Mouse (Mus musculus): ENCODE measurements at regions not wholly inside any gene's neighbourhood (a gene's known extent, or its start where the extent isn't known, plus 50 kb on each side); places are given as distances from the start of the nearest gene placed in this dataset.

DNA sequence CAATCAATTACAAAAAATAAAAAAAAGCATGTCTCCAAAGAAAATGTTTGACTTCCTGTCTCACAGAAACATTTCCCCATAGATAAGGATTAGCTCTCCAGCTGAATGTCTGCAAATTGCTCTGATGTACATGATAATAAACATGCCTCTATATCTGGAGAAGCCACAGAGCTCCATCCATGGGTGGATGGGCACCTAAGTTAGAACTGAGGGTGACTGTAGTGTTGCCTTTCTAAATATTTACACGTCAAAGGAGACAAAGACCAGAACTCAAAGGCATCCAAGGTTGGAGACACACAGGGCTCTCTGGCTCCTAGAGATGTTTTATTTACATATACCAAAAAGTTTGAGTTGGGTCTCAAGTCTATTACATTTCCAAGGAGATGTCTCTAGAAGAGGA lies 427.1 kb upstream of the Map3k7 start:
- Histone ChIP-seq H3K27me3 (ENCODE audit: control insufficient read depth, insufficient read depth, low read length) (no peaks in the 10 kb centered on the region), H3K9ac (ENCODE audit: low read depth, low read length) (no peak overlapping the region), H3K4me1 (ENCODE audit: control insufficient read depth, insufficient read depth, low read length) (no peaks in the 10 kb centered on the region), H3K36me3 (ENCODE audit: control insufficient read depth, insufficient read depth, low read length) (no peaks in the 10 kb centered on the region), H3K4me3 (ENCODE audit: insufficient read depth, low read depth, low read length) (no peak overlapping the region), H3K79me2 (ENCODE audit: control insufficient read depth, insufficient read depth, low read length) (no peaks in the 10 kb centered on the region), H3K27ac (replicated peaks; ENCODE audit: insufficient read depth, low read depth, low read length) (no peak overlapping the region)
- TF ChIP-seq POLR2A (IDR thresholded peaks at IDR 0.05; ENCODE audit: extremely low read depth, insufficient read depth, low read length) (no peak), CTCF (IDR thresholded peaks at IDR 0.05; ENCODE audit: low read depth, low read length) (no peak)
- WGBS = 49% methylated on average over 1 of the region's 1 CpGs
- DNase-seq (ENCODE audit: extremely low read depth, low read depth, low spot score) = no peak

DNA sequence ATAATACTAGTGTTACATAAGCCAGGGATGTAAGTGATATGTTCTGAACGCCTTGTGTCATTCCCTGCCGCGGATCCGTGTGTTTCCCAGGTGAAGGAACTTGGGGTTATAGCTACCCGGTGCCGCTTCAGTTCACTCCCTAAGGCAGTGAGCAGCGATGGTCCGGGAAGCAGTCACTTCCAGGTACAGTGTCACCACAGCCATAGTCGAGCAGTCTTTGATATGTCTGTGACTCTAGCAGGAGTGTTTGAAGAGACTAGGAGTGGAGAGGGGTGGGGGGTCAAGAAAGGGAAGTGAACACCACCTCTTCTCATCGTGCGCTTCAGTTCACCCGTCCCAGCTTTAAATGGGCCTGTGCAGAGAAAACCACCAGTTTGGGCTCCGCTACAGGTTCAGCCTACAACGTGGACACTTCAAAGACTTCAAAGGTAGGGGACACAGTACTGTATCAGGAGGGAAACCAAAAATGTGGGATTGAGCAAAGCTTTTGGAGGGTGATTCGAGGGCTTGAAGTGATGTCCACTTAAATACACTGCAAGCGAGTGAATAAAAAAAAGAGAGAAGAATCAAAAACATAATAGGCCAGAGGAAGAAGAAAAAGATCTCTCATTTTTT lies 410.0 kb upstream of the Map3k7 start:
- no peak overlapping the region for H3K9ac ChIP-seq (ENCODE audit: low read depth, low read length)
- no peak overlapping the region for H3K27ac ChIP-seq (replicated peaks; ENCODE audit: insufficient read depth, low read depth, low read length)
- H3K79me2 ChIP-seq (ENCODE audit: control insufficient read depth, insufficient read depth, low read length) = no peaks in the 10 kb centered on the region
- 87% methylated on average over 16 of the region's 16 CpGs for WGBS
- H3K4me1 ChIP-seq (ENCODE audit: control insufficient read depth, insufficient read depth, low read length) = no peaks in the 10 kb centered on the region
- H3K4me3 ChIP-seq (ENCODE audit: insufficient read depth, low read depth, low read length) = no peak overlapping the region
- H3K27me3 ChIP-seq (ENCODE audit: control insufficient read depth, insufficient read depth, low read length) = no peaks in the 10 kb centered on the region
- no peak for DNase-seq (ENCODE audit: extremely low read depth, low read depth, low spot score)
- H3K36me3 ChIP-seq (ENCODE audit: control insufficient read depth, insufficient read depth, low read length) = no peaks in the 10 kb centered on the region
- no peak for TF ChIP-seq POLR2A (IDR thresholded peaks at IDR 0.05; ENCODE audit: extremely low read depth, insufficient read depth, low read length)
- no peak for TF ChIP-seq CTCF (IDR thresholded peaks at IDR 0.05; ENCODE audit: low read depth, low read length)

DNA sequence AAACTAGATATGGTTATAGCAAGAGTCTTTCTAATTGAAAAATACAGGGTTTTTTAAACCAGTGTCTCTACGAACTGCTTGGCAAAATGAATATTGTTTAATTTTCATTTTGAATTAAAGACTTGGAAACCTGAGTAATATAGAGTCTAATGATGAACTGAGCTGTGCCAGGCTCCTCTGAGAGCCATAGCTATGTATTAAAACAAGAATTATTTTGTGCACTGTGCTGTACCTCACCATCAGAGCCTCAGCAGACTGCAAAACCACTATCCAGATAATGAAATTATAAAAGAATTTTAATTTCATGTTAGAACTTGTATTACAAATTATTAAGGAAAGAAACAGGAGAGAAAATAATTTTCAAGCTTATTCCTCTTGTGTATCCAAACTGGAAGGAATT lies 408.8 kb upstream of the Map3k7 start:
- no peaks in the 10 kb centered on the region for H3K27me3 ChIP-seq (ENCODE audit: control insufficient read depth, insufficient read depth, low read length)
- no peak for DNase-seq (ENCODE audit: extremely low read depth, low read depth, low spot score)
- TF ChIP-seq CTCF (IDR thresholded peaks at IDR 0.05; ENCODE audit: low read depth, low read length) = no peak
- no peak for TF ChIP-seq POLR2A (IDR thresholded peaks at IDR 0.05; ENCODE audit: extremely low read depth, insufficient read depth, low read length)
- H3K36me3 ChIP-seq (ENCODE audit: control insufficient read depth, insufficient read depth, low read length) = no peaks in the 10 kb centered on the region
- no peak overlapping the region for H3K27ac ChIP-seq (replicated peaks; ENCODE audit: insufficient read depth, low read depth, low read length)
- no peak overlapping the region for H3K4me3 ChIP-seq (ENCODE audit: insufficient read depth, low read depth, low read length)
- H3K4me1 ChIP-seq (ENCODE audit: control insufficient read depth, insufficient read depth, low read length) = no peaks in the 10 kb centered on the region
- no peaks in the 10 kb centered on the region for H3K79me2 ChIP-seq (ENCODE audit: control insufficient read depth, insufficient read depth, low read length)
- 83% methylated on average over 1 of the region's 1 CpGs for WGBS
- no peak overlapping the region for H3K9ac ChIP-seq (ENCODE audit: low read depth, low read length)

DNA sequence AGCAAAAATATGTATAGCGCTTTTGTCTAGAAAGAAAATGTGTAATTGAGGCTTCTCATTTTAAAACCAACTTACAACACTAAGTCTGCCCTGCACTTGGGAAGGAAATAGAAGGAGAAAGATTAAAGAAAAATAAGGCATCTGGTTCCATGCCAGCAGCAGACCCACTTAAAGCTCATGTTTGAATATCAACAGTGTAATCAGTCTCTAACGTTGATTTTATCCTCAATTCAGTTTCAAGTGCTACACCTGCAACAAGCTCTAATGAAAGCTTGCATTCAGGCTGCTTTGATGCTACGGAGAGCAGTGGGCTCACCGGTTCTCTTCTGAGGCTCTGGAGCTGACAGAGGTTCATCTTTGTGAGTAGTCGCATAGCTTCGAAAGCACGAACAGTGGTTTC lies 406.6 kb upstream of the Map3k7 start:
- no peaks in the 10 kb centered on the region for H3K27me3 ChIP-seq (ENCODE audit: control insufficient read depth, insufficient read depth, low read length)
- no peak overlapping the region for H3K9ac ChIP-seq (ENCODE audit: low read depth, low read length)
- H3K4me1 ChIP-seq (ENCODE audit: control insufficient read depth, insufficient read depth, low read length) = no peaks in the 10 kb centered on the region
- no peak overlapping the region for H3K4me3 ChIP-seq (ENCODE audit: insufficient read depth, low read depth, low read length)
- no peaks in the 10 kb centered on the region for H3K79me2 ChIP-seq (ENCODE audit: control insufficient read depth, insufficient read depth, low read length)
- TF ChIP-seq CTCF (IDR thresholded peaks at IDR 0.05; ENCODE audit: low read depth, low read length) = no peak
- no peak for DNase-seq (ENCODE audit: extremely low read depth, low read depth, low spot score)
- H3K27ac ChIP-seq (replicated peaks; ENCODE audit: insufficient read depth, low read depth, low read length) = no peak overlapping the region
- 77% methylated on average over 7 of the region's 7 CpGs for WGBS
- no peaks in the 10 kb centered on the region for H3K36me3 ChIP-seq (ENCODE audit: control insufficient read depth, insufficient read depth, low read length)

DNA sequence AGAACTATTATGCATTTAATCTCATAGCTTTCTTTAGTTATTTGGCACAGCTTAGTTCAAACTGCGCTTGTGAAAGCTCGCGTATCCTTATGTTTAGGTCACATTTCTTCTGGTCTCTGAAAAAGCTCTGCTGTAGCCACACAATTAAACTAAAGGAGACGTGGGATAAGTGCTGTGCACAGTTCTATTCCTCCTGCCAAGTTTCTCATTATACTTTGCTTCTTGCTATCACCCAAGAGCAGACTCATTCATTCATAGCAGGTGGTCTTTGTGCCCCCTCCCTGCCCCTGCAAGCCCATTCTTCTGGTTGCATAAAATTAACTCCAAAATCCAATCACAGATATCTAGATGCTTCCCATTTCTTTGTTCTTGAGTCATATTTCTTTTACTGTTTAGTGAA lies 403.6 kb upstream of the Map3k7 start:
- Histone ChIP-seq H3K27me3 (ENCODE audit: control insufficient read depth, insufficient read depth, low read length) (no peaks in the 10 kb centered on the region), H3K79me2 (ENCODE audit: control insufficient read depth, insufficient read depth, low read length) (no peaks in the 10 kb centered on the region), H3K9ac (ENCODE audit: low read depth, low read length) (no peak overlapping the region), H3K27ac (replicated peaks; ENCODE audit: insufficient read depth, low read depth, low read length) (no peak overlapping the region), H3K36me3 (ENCODE audit: control insufficient read depth, insufficient read depth, low read length) (no peaks in the 10 kb centered on the region), H3K4me1 (ENCODE audit: control insufficient read depth, insufficient read depth, low read length) (no peaks in the 10 kb centered on the region), H3K4me3 (ENCODE audit: insufficient read depth, low read depth, low read length) (no peak overlapping the region)
- DNase-seq (ENCODE audit: extremely low read depth, low read depth, low spot score) = no peak
- TF ChIP-seq CTCF (IDR thresholded peaks at IDR 0.05; ENCODE audit: low read depth, low read length) (no peak), POLR2A (IDR thresholded peaks at IDR 0.05; ENCODE audit: extremely low read depth, insufficient read depth, low read length) (no peak)
- 85% methylated on average over 4 of the region's 4 CpGs for WGBS

DNA sequence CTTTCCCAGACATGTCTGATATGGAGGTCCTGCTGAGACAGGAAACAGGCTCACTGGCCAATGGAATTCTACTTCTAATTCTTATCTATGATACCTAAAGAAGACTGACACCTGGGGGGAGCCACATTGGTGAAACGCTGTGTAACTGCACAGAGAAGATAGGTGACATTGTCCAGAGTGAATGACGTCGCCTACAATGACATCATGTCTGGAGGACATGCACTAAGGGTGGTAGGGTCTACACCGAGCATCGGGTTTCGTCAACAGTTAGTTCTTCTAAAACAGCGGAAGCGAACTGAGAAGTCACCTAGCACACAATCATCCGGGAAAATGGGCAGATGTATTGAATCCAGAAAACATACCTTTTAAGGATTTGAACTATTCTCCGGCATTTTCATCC lies 402.7 kb upstream of the Map3k7 start:
- Histone ChIP-seq H3K4me1 (ENCODE audit: control insufficient read depth, insufficient read depth, low read length) (no peaks in the 10 kb centered on the region), H3K27me3 (ENCODE audit: control insufficient read depth, insufficient read depth, low read length) (no peaks in the 10 kb centered on the region), H3K9ac (ENCODE audit: low read depth, low read length) (no peak overlapping the region), H3K79me2 (ENCODE audit: control insufficient read depth, insufficient read depth, low read length) (no peaks in the 10 kb centered on the region), H3K36me3 (ENCODE audit: control insufficient read depth, insufficient read depth, low read length) (no peaks in the 10 kb centered on the region), H3K4me3 (ENCODE audit: insufficient read depth, low read depth, low read length) (no peak overlapping the region), H3K27ac (replicated peaks; ENCODE audit: insufficient read depth, low read depth, low read length) (no peak overlapping the region)
- no peak for TF ChIP-seq POLR2A (IDR thresholded peaks at IDR 0.05; ENCODE audit: extremely low read depth, insufficient read depth, low read length)
- TF ChIP-seq CTCF (IDR thresholded peaks at IDR 0.05; ENCODE audit: low read depth, low read length) = no peak
- WGBS = 86% methylated on average over 10 of the region's 10 CpGs
- no peak for DNase-seq (ENCODE audit: extremely low read depth, low read depth, low spot score)
